Mouse (Mus musculus) hindbrain, postnatal 0 days (tissue): ENCODE measurements around the gene Slc16a9. TPM values are rescaled to one million over a fixed set of nuclear protein-coding genes. Genes with fewer than 3 reads are reported as not detected.
A peak's percentile ranks its signal among the peaks of the same experiment; 100 is the strongest.

ENCODE experiments used
- ATAC-seq: fragments of 200-750 bp; cut with Nextera tagmentation; 2 replicates; pipeline ENCODE4 v1.8.0; 2017; ENCODE audit warnings: mild to moderate bottlenecking, moderate TSS enrichment, moderate library complexity
- DNase-seq: peaks from one replicate; pipeline ENCODE4 v3.0.0-alpha.2; 2015; ENCODE audit warnings: low spot score
- H3K27ac ChIP-seq: fragments of 300-500 bp; sonication (generic); 2 replicates; pipeline ENCODE4 v1.5.1; 2014; ENCODE audit warnings: mild to moderate bottlenecking
- H3K27me3 ChIP-seq: fragments of 300-500 bp; sonication (generic); 2 replicates; pipeline ENCODE4 v1.6.1; 2014; ENCODE audit warnings: low read length, mixed read lengths; ENCODE audit not compliant: insufficient read depth
- H3K36me3 ChIP-seq: fragments of 300-500 bp; sonication (generic); 2 replicates; pipeline ENCODE4 v1.6.1; 2014; ENCODE audit warnings: low read length, mixed read lengths; ENCODE audit not compliant: insufficient read depth
- H3K4me1 ChIP-seq: fragments of 300-500 bp; sonication (generic); 2 replicates; pipeline ENCODE4 v1.6.1; 2014; ENCODE audit warnings: antibody characterized with exemption, low read length, mixed read lengths; ENCODE audit not compliant: insufficient read depth
- H3K4me2 ChIP-seq: fragments of 300-500 bp; sonication (generic); 2 replicates; pipeline ENCODE4 v1.6.1; 2014; ENCODE audit warnings: low read depth, mild to moderate bottlenecking, low read length, moderate library complexity, mixed read lengths
- H3K4me3 ChIP-seq: fragments of 300-500 bp; sonication (generic); 2 replicates; pipeline ENCODE4 v1.5.1; 2014; ENCODE audit warnings: low read length
- H3K9ac ChIP-seq: fragments of 300-500 bp; sonication (generic); replicated peaks from 2 replicates; pipeline ENCODE4 v1.6.1; 2014; ENCODE audit warnings: mild to moderate bottlenecking, low read length, moderate library complexity, mixed read lengths
- H3K9me3 ChIP-seq: fragments of 300-500 bp; sonication (generic); 2 replicates; pipeline ENCODE4 v1.6.1; 2016; ENCODE audit warnings: low read length, mixed read lengths
- CTCF ChIP-seq: IDR thresholded peaks from 2 replicates; pipeline ENCODE4 v1.5.1; 2016; ENCODE audit warnings: antibody characterized with exemption, control low read depth, low read depth
- WGBS: fragments of 180-500 bp; shearing (Covaris S2); extraction: QIAGEN DNeasy Blood & Tissue Kit; methylation state at CpG from one replicate; pipeline ENCODE4 v1.1.7; 2014; 5-methylcytosine and 5-hydroxymethylcytosine counted together
- polyA plus RNA-seq: library from polyadenylated mRNA; unstranded; fragments of >200 nt; fragmentation: Nextera tagmentation; extraction: Ambion mirVana; gene quantifications from 2 replicates; pipeline ENCODE4 v1.2.1, GENCODE M21; 2015
- total RNA-seq: library from RNA; depleted of rRNA; stranded (reverse); fragments of >200 nt; gene quantifications from 2 replicates; pipeline ENCODE4 v1.2.3, GENCODE M21; 2014; rRNA removed

The Slc16a9 gene
- total and polyA plus RNA-seq, 2 experiments from 2014 or later: 4.7 to 11.6 TPM

DNA sequence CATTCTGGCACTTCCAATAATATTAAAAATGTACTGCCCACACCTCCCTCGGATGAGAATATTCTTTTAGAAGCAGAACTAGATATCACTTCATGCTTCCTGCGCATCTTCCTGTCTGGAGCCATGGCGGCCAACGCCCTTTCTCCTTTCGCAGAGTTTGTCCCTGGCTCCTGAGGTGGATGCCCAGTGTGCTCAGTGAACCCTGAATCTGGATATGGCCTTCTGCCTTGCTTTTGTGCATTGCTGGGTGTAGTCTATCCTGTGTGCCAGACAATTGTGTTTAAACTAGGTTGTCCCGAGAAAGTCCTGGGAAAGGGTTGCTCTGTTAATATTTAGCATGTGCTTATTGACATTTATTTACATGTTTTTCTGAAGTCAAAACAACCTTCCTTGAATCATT is 71.0 kb downstream of the Slc16a9 start:
- Histone ChIP-seq H3K4me2 (no peak overlapping the region), H3K9ac (no peak overlapping the region), H3K4me1 (no peaks in the 10 kb centered on the region), H3K36me3 (no peaks in the 10 kb centered on the region), H3K27me3 (no peaks in the 10 kb centered on the region), H3K4me3 (no peak overlapping the region), H3K27ac (no peak overlapping the region), H3K9me3 (no peaks in the 10 kb centered on the region)
- ATAC-seq: no peak
- no peak for DNase-seq
- TF ChIP-seq CTCF: no peak
- WGBS: 91% methylated on average over 6 of the region's 6 CpGs

DNA sequence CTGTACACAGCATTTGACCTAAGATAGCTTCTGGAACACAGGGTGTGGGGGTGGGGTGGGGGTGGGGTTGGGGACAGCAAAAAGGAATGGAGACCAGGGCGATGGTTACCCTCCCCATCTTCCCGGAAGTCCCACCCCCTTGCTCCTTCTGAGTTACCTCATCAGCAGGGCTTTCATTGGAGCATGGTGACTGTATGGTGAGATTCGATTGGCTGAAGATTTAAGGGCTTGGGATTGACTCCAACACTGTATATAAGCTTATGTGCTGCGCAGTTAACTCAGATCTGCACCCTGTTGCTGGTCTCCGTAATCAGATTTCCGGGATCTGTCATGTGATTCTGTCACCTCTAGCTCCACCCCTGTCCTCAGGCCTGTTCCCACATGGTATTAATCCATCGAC is 72.0 kb downstream of the Slc16a9 start:
- H3K27ac ChIP-seq: no peak overlapping the region
- H3K4me1 ChIP-seq: no peaks in the 10 kb centered on the region
- no peak for TF ChIP-seq CTCF
- H3K27me3 ChIP-seq: no peaks in the 10 kb centered on the region
- no peak overlapping the region for H3K4me3 ChIP-seq
- no peaks in the 10 kb centered on the region for H3K9me3 ChIP-seq
- H3K4me2 ChIP-seq: no peak overlapping the region
- WGBS: 92% methylated on average over 7 of the region's 7 CpGs
- DNase-seq (no peak), ATAC-seq (no peak)
- H3K9ac ChIP-seq: no peak overlapping the region
- no peaks in the 10 kb centered on the region for H3K36me3 ChIP-seq

DNA sequence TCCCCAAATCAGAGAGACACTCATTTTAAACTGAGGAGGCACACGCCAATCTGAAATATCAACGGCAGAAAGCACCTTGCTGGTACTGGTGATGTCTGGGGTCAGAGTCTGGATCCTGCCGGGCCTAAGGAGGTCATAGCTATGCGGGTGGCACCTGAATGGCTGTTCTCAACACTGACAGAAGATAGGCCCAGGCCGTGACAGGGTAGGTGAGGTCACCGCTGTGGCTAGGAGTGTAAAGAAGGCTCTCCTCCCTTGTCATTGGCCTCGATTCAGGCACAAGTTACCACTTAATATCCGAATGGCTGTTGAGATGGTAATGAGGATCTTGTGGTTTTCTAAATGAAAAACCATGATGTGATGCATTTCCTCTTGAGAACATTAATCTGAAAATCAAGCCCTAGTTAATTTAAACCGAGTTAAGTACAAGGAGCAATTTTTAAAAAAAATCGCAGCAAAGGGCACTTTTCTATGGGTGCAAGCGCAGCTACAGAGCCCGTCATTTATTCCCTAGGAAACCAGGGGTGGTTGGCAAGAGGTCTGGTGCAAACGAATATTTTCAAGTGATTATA is 72.6 kb downstream of the Slc16a9 start:
- DNase-seq (no peak), ATAC-seq (no peak)
- Histone ChIP-seq H3K9ac (no peak overlapping the region), H3K27me3 (no peaks in the 10 kb centered on the region), H3K36me3 (no peaks in the 10 kb centered on the region), H3K4me1 (no peaks in the 10 kb centered on the region), H3K4me3 (no peak overlapping the region), H3K27ac (no peak overlapping the region), H3K9me3 (no peaks in the 10 kb centered on the region), H3K4me2 (no peak overlapping the region)
- 74% methylated on average over 13 of the region's 13 CpGs for WGBS
- TF ChIP-seq CTCF: no peak

DNA sequence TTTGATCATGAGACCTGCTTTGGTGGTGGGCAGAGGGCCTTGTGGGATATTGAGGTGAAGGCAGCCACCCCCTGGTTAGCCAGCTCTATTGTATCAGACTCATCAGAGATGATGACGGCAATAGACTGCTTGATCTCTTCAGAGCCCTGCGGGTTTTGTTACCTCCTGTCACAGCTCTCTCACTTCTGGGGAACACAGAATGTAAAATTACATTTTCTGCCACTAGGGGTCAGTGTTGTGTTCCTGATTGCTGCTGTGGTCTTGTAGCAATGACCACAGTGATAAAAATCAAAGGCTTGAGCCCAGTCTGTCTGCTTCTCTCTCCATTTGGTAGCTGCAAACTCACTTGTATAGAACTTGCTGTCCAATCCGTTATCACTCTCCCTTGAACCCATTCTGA is 73.7 kb downstream of the Slc16a9 start:
- ATAC-seq: peak; percentile 82

DNA sequence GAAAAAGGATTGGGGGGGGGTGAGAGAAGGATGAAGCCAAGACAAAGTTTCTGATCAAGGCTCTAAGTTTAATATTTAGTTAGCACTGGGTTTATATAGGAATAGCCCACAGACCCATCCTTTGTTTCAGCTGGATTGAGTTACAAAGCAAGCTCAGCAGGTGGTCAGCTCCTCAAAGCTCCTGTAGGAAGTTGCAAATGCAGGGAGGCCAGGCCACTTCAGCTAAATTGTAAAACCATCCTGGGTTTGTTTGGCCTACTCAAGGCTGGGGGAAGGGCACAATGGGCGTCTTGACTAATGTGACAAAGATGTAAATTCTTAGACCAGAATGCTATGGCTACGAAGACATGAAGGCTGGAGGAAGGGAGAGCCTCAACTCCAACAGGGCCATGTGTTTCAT is 80.6 kb downstream of the Slc16a9 start:
- Histone ChIP-seq H3K4me1 (no peaks in the 10 kb centered on the region), H3K4me3 (no peak overlapping the region), H3K36me3 (no peaks in the 10 kb centered on the region), H3K4me2 (no peak overlapping the region), H3K27me3 (no peaks in the 10 kb centered on the region), H3K9ac (no peak overlapping the region), H3K9me3 (no peaks in the 10 kb centered on the region), H3K27ac (no peak overlapping the region)
- no peak for TF ChIP-seq CTCF
- WGBS: 22% methylated on average over 2 of the region's 2 CpGs
- no peak for ATAC-seq
- no peak for DNase-seq

More for the DNA sequence above, 73.7 kb downstream of the Slc16a9 start:
- Histone ChIP-seq H3K9me3 (no peaks in the 10 kb centered on the region), H3K27ac (no peak overlapping the region), H3K36me3 (no peaks in the 10 kb centered on the region), H3K9ac (no peak overlapping the region), H3K4me3 (no peak overlapping the region), H3K27me3 (no peaks in the 10 kb centered on the region), H3K4me1 (no peaks in the 10 kb centered on the region), H3K4me2 (no peak overlapping the region)
- peak; percentile 92 for DNase-seq
- WGBS: 2% methylated on average over 3 of the region's 3 CpGs
- TF ChIP-seq CTCF: peak; percentile 92

DNA sequence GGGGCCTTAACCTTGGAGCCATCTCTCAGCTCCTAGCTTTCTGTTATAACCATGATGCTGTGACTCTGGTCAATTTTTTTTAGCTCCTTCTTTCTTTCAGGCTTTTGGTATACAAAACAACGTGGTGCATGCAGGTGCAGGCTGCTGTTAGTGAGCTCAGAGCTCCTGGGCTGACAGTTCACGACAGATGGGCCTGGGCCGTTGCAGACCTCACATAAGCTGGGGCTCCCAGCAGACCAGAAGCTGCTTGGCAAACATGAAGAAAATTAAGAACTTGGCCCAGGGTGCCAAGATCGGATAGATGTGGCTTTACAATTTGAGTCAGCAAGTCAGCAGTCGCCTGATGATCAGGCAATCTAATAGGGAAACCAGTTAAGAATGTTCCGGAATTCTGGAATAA is 82.4 kb downstream of the Slc16a9 start:
- Histone ChIP-seq H3K4me1 (no peaks in the 10 kb centered on the region), H3K4me3 (no peak overlapping the region), H3K9me3 (no peaks in the 10 kb centered on the region), H3K9ac (no peak overlapping the region), H3K36me3 (no peaks in the 10 kb centered on the region), H3K27ac (no peak overlapping the region), H3K4me2 (no peak overlapping the region), H3K27me3 (no peaks in the 10 kb centered on the region)
- 55% methylated on average over 6 of the region's 6 CpGs for WGBS
- TF ChIP-seq CTCF: no peak
- ATAC-seq: no peak
- DNase-seq: peak; percentile 34

DNA sequence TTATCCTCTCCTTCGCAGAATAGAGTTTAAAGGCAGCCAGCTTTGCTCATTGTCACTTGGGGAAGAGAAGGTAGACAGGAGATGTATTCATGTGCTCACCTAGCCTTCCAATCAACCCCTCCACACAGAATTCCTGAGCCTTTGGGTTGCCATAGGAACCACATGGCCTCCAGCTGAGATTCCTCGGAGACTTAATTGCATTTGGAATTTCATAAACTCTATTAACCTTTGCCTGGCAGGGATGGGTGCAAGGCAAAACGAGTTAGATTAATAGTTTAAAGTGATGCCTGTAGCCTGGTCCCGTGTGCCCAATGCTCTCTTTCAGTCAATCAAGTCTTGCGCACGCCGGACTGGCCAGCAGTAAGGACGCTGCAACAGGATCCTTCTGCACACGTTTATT is 83.2 kb downstream of the Slc16a9 start:
- Histone ChIP-seq H3K4me3 (no peak overlapping the region), H3K36me3 (no peaks in the 10 kb centered on the region), H3K4me2 (no peak overlapping the region), H3K9me3 (no peaks in the 10 kb centered on the region), H3K9ac (no peak overlapping the region), H3K27me3 (no peaks in the 10 kb centered on the region), H3K27ac (no peak overlapping the region), H3K4me1 (no peaks in the 10 kb centered on the region)
- no peak for TF ChIP-seq CTCF
- DNase-seq (peak; percentile 67), ATAC-seq (peak; percentile 67)
- 52% methylated on average over 9 of the region's 9 CpGs for WGBS

Other genes starting within 250 kb of the Slc16a9 start
- gene Ccdc6, start 148.0 kb upstream of the Slc16a9 start, total RNA-seq: 28.0 and 29.7 TPM in 2 replicates
- 22.6 and 22.9 TPM in 2 replicates for gene Ccdc6, start 148.0 kb upstream of the Slc16a9 start, polyA plus RNA-seq
- 5.3 and 6.3 TPM in 2 replicates for gene Mrln, start 40.4 kb upstream of the Slc16a9 start, total RNA-seq
- gene Mrln, start 40.4 kb upstream of the Slc16a9 start, polyA plus RNA-seq: 3.3 and 3.9 TPM in 2 replicates
- 6.8 and 7.7 TPM in 2 replicates for gene Fam13c, start 195.4 kb downstream of the Slc16a9 start, total RNA-seq
- 18.3 and 18.8 TPM in 2 replicates for gene Fam13c, start 195.4 kb downstream of the Slc16a9 start, polyA plus RNA-seq